Mouse (Mus musculus) inflammation-experienced regulatory T-cells (primary cell): Measurements from ENCODE around the gene Rad51ap2. TPM values are rescaled to one million over a fixed set of nuclear protein-coding genes. Genes with fewer than 3 reads are reported as not detected.

Source experiments
- polyA plus RNA-seq, 2 experiments: library from polyadenylated mRNA; unstranded; fragments of 100-300 nt; shearing (Covaris generic); gene quantifications; one replicate each; pipeline ENCODE4 v1.2.1; 2017

Rad51ap2 gene
- under 1 TPM in 1 of 2 experiments, not detected in 1; 0.11 TPM for polyA plus RNA-seq

DNA sequence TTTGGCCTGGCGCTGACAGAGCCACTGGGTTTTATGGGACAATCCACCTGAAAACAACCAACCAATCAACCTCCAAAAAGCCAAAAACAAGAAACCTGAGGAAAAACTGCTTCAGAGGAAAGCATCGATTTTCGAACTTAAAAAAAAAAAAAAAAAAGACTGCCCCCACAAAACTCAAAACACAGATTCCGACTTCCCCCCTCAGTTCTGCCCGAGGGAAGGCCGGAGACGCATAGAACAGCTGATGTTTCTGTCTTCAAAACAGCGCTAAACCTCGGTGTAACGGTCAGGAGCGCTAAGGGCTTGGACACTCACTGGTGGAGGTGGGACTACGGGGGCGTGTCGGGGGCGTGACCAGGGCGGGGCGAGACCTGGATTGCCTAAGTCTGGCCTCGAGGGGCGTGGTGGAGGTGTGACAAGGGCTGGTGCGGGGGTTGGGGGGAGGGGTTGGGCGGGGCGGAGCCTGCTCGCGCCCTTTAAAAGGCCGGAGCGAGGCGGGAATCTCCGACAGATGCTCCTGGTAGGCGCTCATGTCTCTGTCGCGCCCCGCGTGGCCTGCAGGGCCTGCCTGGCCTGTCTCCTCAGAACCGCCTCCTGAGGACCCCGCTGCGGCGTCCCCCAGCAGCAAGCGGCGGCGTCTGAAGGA, at the start of gene Rad51ap2:
TSS of gene Rad51ap2 (plus strand) at position 531 of the 646 bp plus-strand sequence.

DNA sequence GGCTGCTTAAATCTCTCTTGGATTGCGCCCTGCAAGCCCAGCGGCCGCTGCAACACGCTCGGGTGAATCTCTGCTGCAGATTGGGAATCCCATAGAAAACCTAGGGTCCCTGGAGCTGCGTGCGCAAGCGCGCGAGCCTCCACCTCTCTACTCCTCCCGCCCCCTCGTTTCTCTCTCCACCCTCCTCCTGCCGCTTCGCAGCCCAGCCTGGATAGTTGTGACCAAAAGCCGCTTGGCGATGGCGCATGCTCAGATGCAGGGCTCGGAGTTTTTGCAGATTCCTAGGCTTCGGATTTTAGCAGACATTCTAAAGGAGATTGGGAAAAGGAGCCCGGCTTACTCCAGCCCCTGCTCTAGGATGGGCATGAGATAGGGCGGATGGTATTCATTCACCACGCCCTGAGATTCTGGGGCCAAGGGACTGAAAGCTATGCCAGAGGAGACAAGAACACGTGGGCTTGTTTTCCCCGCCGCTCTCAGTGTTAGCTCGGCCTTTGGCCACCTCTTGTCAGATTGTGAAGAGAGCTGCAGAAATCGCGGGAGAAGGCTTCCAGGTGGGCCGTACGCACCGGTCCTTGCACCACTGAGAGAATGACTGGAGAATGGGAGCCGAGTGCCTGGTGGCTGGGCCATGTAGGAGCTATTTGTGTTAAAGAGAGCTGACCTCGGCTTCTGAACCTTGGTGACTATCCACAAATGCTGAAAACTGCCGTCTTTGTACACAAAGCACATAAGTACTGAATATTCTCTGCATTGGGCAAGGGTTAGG, 19.2 kb upstream of the Rad51ap2 start, which contains the start of gene Vsnl1:
TSS of gene Vsnl1 (minus strand) at position 117 of the 769 bp plus-strand sequence.

Other genes with a start within 250 kb of the Rad51ap2 start
- gene Msgn1, start 247.1 kb upstream of the Rad51ap2 start, polyA plus RNA-seq = under 1 TPM in 1 of 2 experiments, not detected in 1; 0.63 TPM
- gene Gen1, start 190.3 kb upstream of the Rad51ap2 start, polyA plus RNA-seq = 1 to 10 TPM; 1.8 to 3.0 TPM
- gene Smc6, start 190.2 kb upstream of the Rad51ap2 start, polyA plus RNA-seq = 100 to 1,000 TPM; 146 to 181 TPM
- gene Vsnl1, start 19.5 kb upstream of the Rad51ap2 start, polyA plus RNA-seq = under 1 TPM in 1 of 2 experiments, not detected in 1; 0.73 TPM